Mouse (Mus musculus): ENCODE data around the gene Hdac11. TPM values are rescaled to one million over a fixed set of nuclear protein-coding genes. Genes with fewer than 3 reads are reported as not detected.

Gene Hdac11
- 33.9 and 67.8 TPM in 2 replicates for polyA plus RNA-seq (2021; fragmentation: Nextera tagmentation)
- long read RNA-seq, experiment 1, transcript Hdac11-203 (2 exons, 815 nt), result minor isoform, 5 of 571 reads
- long read RNA-seq, experiment 1, transcript Hdac11-201 (10 exons, 2,653 nt), result major isoform, 441 of 571 reads
- long read RNA-seq, experiment 1, partial matches to known transcripts, result 100 of 571 reads
- long read RNA-seq, experiment 1, other reads (novel, unspliced or antisense), result 25 of 571 reads
- long read RNA-seq, experiment 2, transcript Hdac11-201 (10 exons, 2,653 nt), result major isoform, 15 of 60 reads
- long read RNA-seq, experiment 2, partial matches to known transcripts, result 2 of 60 reads
- long read RNA-seq, experiment 2, other reads (novel, unspliced or antisense), result 43 of 60 reads

DNA sequence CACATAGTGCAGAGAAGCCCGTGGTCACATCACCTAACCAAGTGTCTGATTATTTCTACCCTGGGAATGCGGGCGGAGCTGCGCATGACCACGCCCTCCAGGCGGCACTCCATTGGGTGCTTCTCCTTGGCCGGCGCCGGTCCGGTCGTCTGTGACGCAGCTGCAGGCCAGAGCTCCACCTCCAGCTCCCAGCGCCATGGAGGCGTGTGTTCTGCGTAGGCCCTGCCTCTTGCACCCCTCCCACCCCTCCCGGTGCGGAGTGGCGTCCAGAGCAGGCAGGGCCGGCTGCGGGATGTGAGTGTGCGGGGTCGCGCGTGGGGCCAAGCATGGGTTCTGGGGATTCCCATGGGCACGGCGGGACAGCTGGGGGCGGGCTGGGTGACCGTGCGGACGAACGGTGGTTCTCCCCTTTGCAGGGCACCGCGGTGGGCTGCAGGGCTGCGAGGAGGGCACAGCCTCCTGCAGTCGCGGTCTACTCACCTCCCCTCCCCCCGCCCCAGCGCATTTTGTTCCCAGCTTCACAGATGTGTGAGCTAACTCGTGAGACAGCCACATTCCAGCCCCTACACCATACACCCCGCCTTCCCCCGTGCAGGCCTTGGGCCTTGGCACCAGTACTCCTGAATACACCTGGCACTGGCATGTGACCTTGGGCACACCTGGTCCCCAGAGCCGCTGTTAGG is at the start of gene Hdac11:
Hdac11 (plus strand) TSS at position 112 of the 683 bp plus-strand sequence.

DNA sequence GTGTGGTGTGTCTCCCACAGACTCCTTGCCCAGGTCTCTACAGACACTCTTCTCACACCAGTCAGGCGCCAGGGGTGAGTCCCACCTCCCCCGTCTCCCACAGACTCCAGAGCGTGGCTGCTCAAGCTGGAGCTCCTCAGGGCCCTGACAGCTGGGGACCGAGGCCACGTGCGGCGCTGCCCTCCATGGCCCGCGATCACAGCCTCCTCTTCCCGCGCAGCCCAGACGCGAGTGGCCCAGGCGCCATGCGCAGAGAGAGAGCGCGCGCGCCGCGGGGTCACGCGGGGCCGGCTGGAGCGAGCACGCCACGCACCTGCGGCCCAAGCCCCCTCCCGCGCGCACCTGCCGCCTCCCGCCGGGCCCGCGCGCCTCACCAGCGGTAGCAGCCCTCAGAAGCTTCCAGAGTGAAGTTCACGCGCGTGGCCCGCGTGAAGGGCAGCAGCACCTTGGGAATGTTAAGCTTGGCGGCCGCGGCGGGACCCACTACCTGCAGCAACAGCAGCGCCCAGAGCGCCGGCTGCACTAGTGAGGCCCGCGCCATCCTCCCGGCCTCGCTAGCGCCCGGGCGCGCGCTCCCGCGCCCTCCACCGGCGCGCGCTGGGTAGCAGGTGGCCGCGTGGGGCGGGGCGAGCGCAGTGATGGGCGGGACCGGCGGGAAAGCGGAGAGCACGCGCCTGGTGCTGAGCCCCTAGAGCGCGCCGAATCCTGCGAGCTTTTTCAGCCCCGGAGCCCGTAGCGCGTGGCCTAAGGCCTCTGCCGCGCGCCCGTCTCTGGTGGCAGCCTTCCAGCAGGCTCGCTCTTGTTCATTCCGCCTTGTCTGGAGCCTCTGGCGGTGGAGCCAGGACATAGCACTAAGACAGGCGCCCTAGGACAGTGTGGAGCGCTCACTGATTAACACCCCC is 40.0 kb upstream of the Hdac11 start, which contains the start of gene Nup210:
Nup210 (minus strand) TSS at position 586 of the 902 bp plus-strand sequence.

DNA sequence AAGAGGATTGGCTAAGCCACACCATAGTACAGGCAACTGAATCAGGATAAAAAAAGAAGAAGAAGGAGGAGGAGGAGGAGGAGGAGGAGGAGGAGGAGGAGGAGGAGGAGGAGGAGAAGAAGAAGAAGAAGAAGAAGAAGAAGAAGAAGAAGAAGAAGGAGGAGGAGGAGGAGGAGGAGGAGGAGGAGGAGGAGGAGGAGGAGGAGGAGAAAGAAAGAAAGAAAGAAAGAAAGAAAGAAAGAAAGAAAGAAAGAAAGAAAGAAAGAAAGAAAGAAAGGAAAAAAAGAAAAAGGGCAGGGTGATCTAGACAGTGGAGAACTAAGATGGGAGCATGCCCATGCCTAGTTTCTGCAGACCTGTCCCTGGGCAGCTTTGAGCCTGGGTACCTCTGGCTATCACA is 55.7 kb downstream of the Hdac11 start, which contains the start of gene Fbln2:
Fbln2 (plus strand) TSS at position 301 of the 400 bp plus-strand sequence.

Other genes starting within 250 kb of the Hdac11 start
- 84.2 and 106 TPM in 2 replicates for gene Iqsec1, start 168.0 kb upstream of the Hdac11 start, polyA plus RNA-seq (2021; fragmentation: Nextera tagmentation)
- 4.1 and 4.7 TPM in 2 replicates for gene Nup210, start 39.8 kb upstream of the Hdac11 start, polyA plus RNA-seq (2021; fragmentation: Nextera tagmentation)
- gene Fbln2, start 55.8 kb downstream of the Hdac11 start, polyA plus RNA-seq (2021; fragmentation: Nextera tagmentation), result 1.9 and 2.2 TPM in 2 replicates